Mouse (Mus musculus) forebrain, embryonic 11.5 days (tissue): Measurements from ENCODE around the gene Nr1h2. TPM values are rescaled to one million over a fixed set of nuclear protein-coding genes. Genes with fewer than 3 reads are reported as not detected.

Experiments
- ATAC-seq: fragments of 200-750 bp; cut with Nextera tagmentation; replicated peaks from 2 replicates; pipeline ENCODE4 v1.8.0; 2017; ENCODE audit warnings: moderate TSS enrichment; ENCODE audit not compliant: low FRiP score
- DNase-seq: peaks from one replicate; pipeline ENCODE4 v3.0.0-alpha.2; 2017; ENCODE audit warnings: low spot score
- H3K27ac ChIP-seq: fragments of 300-500 bp; sonication (generic); 2 replicates; pipeline ENCODE4 v1.5.1; 2014; ENCODE audit warnings: low read depth, low read length
- H3K27me3 ChIP-seq: fragments of 300-500 bp; sonication (generic); 2 replicates; pipeline ENCODE4 v1.6.1; 2014; ENCODE audit warnings: mild to moderate bottlenecking, low read length, mixed read lengths; ENCODE audit not compliant: control insufficient read depth, insufficient read depth
- H3K36me3 ChIP-seq: fragments of 300-500 bp; sonication (generic); 2 replicates; pipeline ENCODE4 v1.6.1; 2014; ENCODE audit warnings: mild to moderate bottlenecking, low read length, moderate library complexity, mixed read lengths; ENCODE audit not compliant: control insufficient read depth, insufficient read depth
- H3K4me1 ChIP-seq: fragments of 300-500 bp; sonication (generic); replicated peaks from 2 replicates; pipeline ENCODE4 v1.6.1; 2014; ENCODE audit warnings: low read length, mixed read lengths; ENCODE audit not compliant: control insufficient read depth, insufficient read depth
- H3K4me2 ChIP-seq: fragments of 300-500 bp; sonication (generic); 2 replicates; pipeline ENCODE4 v1.6.1; 2014; ENCODE audit warnings: low read depth, mild to moderate bottlenecking, low read length, moderate library complexity, mixed read lengths; ENCODE audit not compliant: severe bottlenecking
- H3K4me3 ChIP-seq: fragments of 300-500 bp; sonication (generic); 2 replicates; pipeline ENCODE4 v1.5.1; 2014; ENCODE audit warnings: low read depth, low read length
- H3K9ac ChIP-seq: fragments of 300-500 bp; sonication (generic); 2 replicates; pipeline ENCODE4 v1.6.1; 2014; ENCODE audit warnings: low read length
- H3K9me3 ChIP-seq: fragments of 300-500 bp; sonication (generic); 2 replicates; pipeline ENCODE4 v1.6.1; 2016; ENCODE audit warnings: low read length, mixed read lengths; ENCODE audit not compliant: control insufficient read depth
- WGBS: fragments of 180-500 bp; shearing (Covaris S2); extraction: QIAGEN DNeasy Blood & Tissue Kit; methylation state at CpG from one replicate; pipeline ENCODE4 v1.1.7; 2014; 5-methylcytosine and 5-hydroxymethylcytosine counted together
- polyA plus RNA-seq: library from polyadenylated mRNA; unstranded; fragments of >200 nt; fragmentation: Nextera tagmentation; extraction: Ambion mirVana; gene quantifications from 2 replicates; pipeline ENCODE4 v1.2.1, GENCODE M21; 2014

Nr1h2 gene
- 72.3 and 76.4 TPM in 2 replicates for polyA plus RNA-seq

GRCm38 (mm10) chr7:44553826-44554225 lies at the start of gene Nr1h2:
Gene Nr1h2, minus strand, starts transcription at chr7:44553951.
- peak within 1 kb of the TSS; percentile 91 for H3K27ac ChIP-seq
- H3K4me1 ChIP-seq = no peaks in the 10 kb centered on the region
- H3K9me3 ChIP-seq = no peaks in the 10 kb centered on the region
- H3K36me3 ChIP-seq = no peaks in the 10 kb centered on the region; the same call in 1 of the 2 replicates
- peak within 1 kb of the TSS; percentile 58 for H3K9ac ChIP-seq
- H3K27me3 ChIP-seq = no peaks in the 10 kb centered on the region
- peak within 1 kb of the TSS; percentile 70 for H3K4me2 ChIP-seq
- WGBS = under 1% methylated on average over 22 of the region's 22 CpGs
- ATAC-seq (peak; percentile 78), DNase-seq (peak; percentile 96)
- peak within 1 kb of the TSS; percentile 92 for H3K4me3 ChIP-seq

- peaks cover 16% of the 10 kb centered on the region for H3K4me1 ChIP-seq
- no peaks in the 10 kb centered on the region for H3K9me3 ChIP-seq
- WGBS = 5% methylated on average over 20 of the region's 20 CpGs
- DNase-seq (no peak), ATAC-seq (peak; percentile 37; the same call in 1 of the 2 replicates)
- no peak overlapping the region for H3K27ac ChIP-seq
- H3K27me3 ChIP-seq = peaks cover 15% of the 10 kb centered on the region
- H3K36me3 ChIP-seq = no peaks in the 10 kb centered on the region
- H3K4me3 ChIP-seq = peak overlapping the region; percentile 23; the same call in 1 of the 2 replicates
- H3K9ac ChIP-seq = no peak overlapping the region
- peak overlapping the region; percentile 46; the same call in 1 of the 2 replicates for H3K4me2 ChIP-seq
Measured at GRCm38 (mm10) chr7:44603186-44603855, 49.6 kb upstream of the Nr1h2 start.

GRCm38 (mm10) chr7:44602443-44602842 lies 48.7 kb upstream of the Nr1h2 start:
- no peak for ATAC-seq
- DNase-seq = peak; percentile 67
- Histone ChIP-seq H3K4me1 (peaks cover 16% of the 10 kb centered on the region), H3K4me2 (peak overlapping the region; percentile 22; the same call in 1 of the 2 replicates), H3K27ac (no peak overlapping the region), H3K4me3 (no peak overlapping the region), H3K9ac (no peak overlapping the region; the same call in 1 of the 2 replicates), H3K27me3 (peaks cover 15% of the 10 kb centered on the region), H3K36me3 (no peaks in the 10 kb centered on the region), H3K9me3 (no peaks in the 10 kb centered on the region)
- WGBS = 17% methylated on average over 11 of the region's 11 CpGs

GRCm38 (mm10) chr7:44601646-44602045 lies 47.9 kb upstream of the Nr1h2 start:
- no peaks in the 10 kb centered on the region for H3K9me3 ChIP-seq
- H3K36me3 ChIP-seq = no peaks in the 10 kb centered on the region
- H3K4me3 ChIP-seq = no peak overlapping the region
- H3K4me2 ChIP-seq = peak overlapping the region; percentile 12; the same call in 1 of the 2 replicates
- peaks cover 16% of the 10 kb centered on the region for H3K4me1 ChIP-seq
- H3K27ac ChIP-seq = no peak overlapping the region
- WGBS = 23% methylated on average over 19 of the region's 19 CpGs
- DNase-seq (no peak), ATAC-seq (no peak)
- H3K9ac ChIP-seq = no peak overlapping the region
- peaks cover 12% of the 10 kb centered on the region for H3K27me3 ChIP-seq

- Histone ChIP-seq H3K9ac (no peak overlapping the region), H3K4me1 (peaks cover 13% of the 10 kb centered on the region), H3K27me3 (peaks cover 5% of the 10 kb centered on the region), H3K4me2 (no peak overlapping the region), H3K36me3 (no peaks in the 10 kb centered on the region), H3K27ac (no peak overlapping the region), H3K9me3 (no peaks in the 10 kb centered on the region), H3K4me3 (no peak overlapping the region)
- ATAC-seq (no peak), DNase-seq (no peak)
- 89% methylated on average over 10 of the region's 10 CpGs for WGBS
Measured at GRCm38 (mm10) chr7:44600691-44601262, 47.0 kb upstream of the Nr1h2 start.

- Histone ChIP-seq H3K9me3 (no peaks in the 10 kb centered on the region), H3K4me2 (no peak overlapping the region), H3K27ac (no peak overlapping the region), H3K4me1 (peaks cover 16% of the 10 kb centered on the region), H3K9ac (no peak overlapping the region), H3K27me3 (peaks cover 7% of the 10 kb centered on the region), H3K36me3 (no peaks in the 10 kb centered on the region), H3K4me3 (no peak overlapping the region)
- DNase-seq (no peak), ATAC-seq (no peak)
- 89% methylated on average over 12 of the region's 12 CpGs for WGBS
Measured at GRCm38 (mm10) chr7:44598336-44598735, 44.6 kb upstream of the Nr1h2 start.

GRCm38 (mm10) chr7:44597666-44598065 lies 43.9 kb upstream of the Nr1h2 start:
- H3K4me3 ChIP-seq = no peak overlapping the region
- DNase-seq (no peak), ATAC-seq (no peak)
- no peaks in the 10 kb centered on the region for H3K9me3 ChIP-seq
- H3K9ac ChIP-seq = no peak overlapping the region
- H3K27ac ChIP-seq = no peak overlapping the region
- no peaks in the 10 kb centered on the region for H3K36me3 ChIP-seq
- peaks cover 13% of the 10 kb centered on the region; the same call in 1 of the 2 replicates for H3K4me1 ChIP-seq
- peaks cover 11% of the 10 kb centered on the region for H3K27me3 ChIP-seq
- 85% methylated on average over 4 of the region's 4 CpGs for WGBS
- H3K4me2 ChIP-seq = no peak overlapping the region

GRCm38 (mm10) chr7:44596996-44597538 lies 43.3 kb upstream of the Nr1h2 start:
- peaks cover 15% of the 10 kb centered on the region; the same call in 1 of the 2 replicates for H3K4me1 ChIP-seq
- no peak overlapping the region for H3K27ac ChIP-seq
- no peak overlapping the region for H3K4me2 ChIP-seq
- ATAC-seq (no peak), DNase-seq (no peak)
- H3K27me3 ChIP-seq = peaks cover 17% of the 10 kb centered on the region
- H3K36me3 ChIP-seq = no peaks in the 10 kb centered on the region
- H3K9ac ChIP-seq = no peak overlapping the region
- WGBS = 72% methylated on average over 5 of the region's 5 CpGs
- no peaks in the 10 kb centered on the region for H3K9me3 ChIP-seq
- no peak overlapping the region for H3K4me3 ChIP-seq
